Mouse (Mus musculus) E14TG2a.4 (cell line): ENCODE results near the gene Zfp524.
"Not testable (repeated sequence)": the region's sequence is repeated elsewhere in the genome, so short reads cannot be mapped to it uniquely, and the experiment has no call there.

Experiments
- H3K27me3 ChIP-seq: 2 replicates; pipeline ENCODE4 v1.6.1; 2014; ENCODE audit warnings: low read length, control low read depth; ENCODE audit not compliant: insufficient read depth
- H3K36me3 ChIP-seq: 2 replicates; pipeline ENCODE4 v1.6.1; 2014; ENCODE audit warnings: low read length, control low read depth; ENCODE audit not compliant: insufficient read depth
- H3K4me1 ChIP-seq: replicated peaks from 2 replicates; pipeline ENCODE4 v1.6.1; 2014; ENCODE audit warnings: low read depth, low read length, control low read depth
- H3K4me3 ChIP-seq: replicated peaks from 2 replicates; pipeline ENCODE4 v1.5.1; 2014; ENCODE audit warnings: mild to moderate bottlenecking, low read length
- H3K9me3 ChIP-seq: 2 replicates; pipeline ENCODE4 v1.6.1; 2014; ENCODE audit warnings: low read length, control low read depth
- CTCF ChIP-seq: conservative IDR thresholded peaks from 2 replicates; pipeline ENCODE4 v1.5.1; 2014; ENCODE audit warnings: low read length
- NANOG ChIP-seq: IDR thresholded peaks from 2 replicates; pipeline ENCODE4 v1.6.1; 2014; ENCODE audit warnings: borderline replicate concordance, low read length, mixed read lengths
- POU5F1 ChIP-seq: IDR thresholded peaks from 2 replicates; pipeline ENCODE4 v1.6.1; 2014; ENCODE audit warnings: low read length, borderline replicate concordance

Gene Zfp524

GRCm38 (mm10) chr7:5008229-5008628 lies 6.0 kb upstream of the Zfp524 start:
- peaks cover 10% of the 10 kb centered on the region; the same call in 1 of the 2 replicates for H3K9me3 ChIP-seq
- peak overlapping the region; percentile 79 for H3K4me3 ChIP-seq
- peaks cover 4% of the 10 kb centered on the region; the same call in 1 of the 2 replicates for H3K27me3 ChIP-seq
- TF ChIP-seq POU5F1 (no peak), NANOG (no peak), CTCF (peak; percentile 58)
- peaks cover 67% of the 10 kb centered on the region for H3K4me1 ChIP-seq
- peaks cover 71% of the 10 kb centered on the region for H3K36me3 ChIP-seq

GRCm38 (mm10) chr7:5012681-5013513 lies 1.3 kb upstream of the Zfp524 start:
- H3K4me3 ChIP-seq = peak overlapping the region; percentile 88
- TF ChIP-seq NANOG (no peak), CTCF (no peak), POU5F1 (no peak)
- peaks cover 5% of the 10 kb centered on the region for H3K9me3 ChIP-seq
- peaks cover 49% of the 10 kb centered on the region for H3K36me3 ChIP-seq
- H3K27me3 ChIP-seq = no peaks in the 10 kb centered on the region
- H3K4me1 ChIP-seq = peaks cover 67% of the 10 kb centered on the region

- Histone ChIP-seq H3K4me3 (peak within 1 kb of the TSS; percentile 88), H3K36me3 (peaks cover 27% of the 10 kb centered on the region), H3K4me1 (peaks cover 61% of the 10 kb centered on the region), H3K27me3 (no peaks in the 10 kb centered on the region), H3K9me3 (peaks cover 5% of the 10 kb centered on the region)
- TF ChIP-seq NANOG (no peak; the same call in 1 of the 2 replicates), POU5F1 (no peak), CTCF (no peak)
These were observed 1.1 kb downstream of the Zfp524 start, which contains the start of gene Gm44973 for GRCm38 (mm10) chr7:5015118-5016001. Gene Gm44973 (plus strand): TSS chr7:5015496.

GRCm38 (mm10) chr7:5016057-5016456 lies 1.8 kb downstream of the Zfp524 start:
- peaks cover 58% of the 10 kb centered on the region for H3K4me1 ChIP-seq
- H3K9me3 ChIP-seq = peaks cover 5% of the 10 kb centered on the region
- peaks cover 20% of the 10 kb centered on the region for H3K36me3 ChIP-seq
- no peak for TF ChIP-seq POU5F1
- no peak for TF ChIP-seq NANOG
- no peak for TF ChIP-seq CTCF
- H3K4me3 ChIP-seq = peak overlapping the region; percentile 88
- H3K27me3 ChIP-seq = no peaks in the 10 kb centered on the region

- Histone ChIP-seq H3K4me3 (no peak overlapping the region), H3K36me3 (peaks cover 19% of the 10 kb centered on the region), H3K27me3 (no peaks in the 10 kb centered on the region)
These were observed 2.7 kb downstream of the Zfp524 start for GRCm38 (mm10) chr7:5016920-5017319.

GRCm38 (mm10) chr7:5017352-5017751 lies 3.1 kb downstream of the Zfp524 start:
- TF ChIP-seq NANOG = no peak
- peak; percentile 60 for TF ChIP-seq CTCF
- H3K9me3 ChIP-seq = peaks cover 5% of the 10 kb centered on the region
- no peaks in the 10 kb centered on the region for H3K27me3 ChIP-seq
- peaks cover 19% of the 10 kb centered on the region for H3K36me3 ChIP-seq
- H3K4me1 ChIP-seq = peaks cover 58% of the 10 kb centered on the region
- H3K4me3 ChIP-seq = peak overlapping the region; percentile 69

More at GRCm38 (mm10) chr7:5016920-5017319, 2.7 kb downstream of the Zfp524 start:
- Histone ChIP-seq H3K9me3 (peaks cover 5% of the 10 kb centered on the region), H3K4me1 (peaks cover 58% of the 10 kb centered on the region)
- TF ChIP-seq CTCF = no peak
- TF ChIP-seq POU5F1 = no peak
- no peak for TF ChIP-seq NANOG

GRCm38 (mm10) chr7:5017931-5018330 lies 3.7 kb downstream of the Zfp524 start:
- Histone ChIP-seq H3K4me1 (peaks cover 56% of the 10 kb centered on the region), H3K4me3 (peak overlapping the region; percentile 69), H3K27me3 (no peaks in the 10 kb centered on the region), H3K36me3 (peaks cover 21% of the 10 kb centered on the region), H3K9me3 (peaks cover 5% of the 10 kb centered on the region)
- TF ChIP-seq NANOG = no peak
- no peak for TF ChIP-seq POU5F1
- no peak for TF ChIP-seq CTCF

GRCm38 (mm10) chr7:5019576-5019975 lies 5.4 kb downstream of the Zfp524 start:
- H3K9me3 ChIP-seq, H3K27me3 ChIP-seq: not testable (repeated sequence)
- Histone ChIP-seq H3K4me1 (peaks cover 57% of the 10 kb centered on the region), H3K36me3 (peaks cover 37% of the 10 kb centered on the region), H3K4me3 (peak overlapping the region; percentile 95)
